Mouse (Mus musculus) hindbrain, embryonic 11.5 days (tissue): ENCODE measurements around the gene Nup188. TPM values are rescaled to one million over a fixed set of nuclear protein-coding genes. Genes with fewer than 3 reads are reported as not detected.

Experiments
- ATAC-seq: fragments of 200-750 bp; cut with Nextera tagmentation; 2 replicates; pipeline ENCODE4 v1.8.0; 2017; ENCODE audit warnings: mild to moderate bottlenecking, moderate TSS enrichment, moderate library complexity; ENCODE audit not compliant: low FRiP score
- DNase-seq: peaks from one replicate; pipeline ENCODE4 v3.0.0-alpha.2; 2015; ENCODE audit warnings: low spot score
- H3K27ac ChIP-seq: fragments of 300-500 bp; sonication (generic); 2 replicates; pipeline ENCODE4 v1.5.1; 2014; ENCODE audit warnings: mild to moderate bottlenecking, low read depth, low read length
- H3K27me3 ChIP-seq: fragments of 300-500 bp; sonication (generic); 2 replicates; pipeline ENCODE4 v1.6.1; 2014; ENCODE audit warnings: mild to moderate bottlenecking, low read length, moderate library complexity, mixed read lengths; ENCODE audit not compliant: control insufficient read depth, insufficient read depth
- H3K36me3 ChIP-seq: fragments of 300-500 bp; sonication (generic); 2 replicates; pipeline ENCODE4 v1.6.1; 2014; ENCODE audit warnings: mild to moderate bottlenecking, low read length, moderate library complexity, mixed read lengths; ENCODE audit not compliant: control insufficient read depth, insufficient read depth
- H3K4me1 ChIP-seq: fragments of 300-500 bp; sonication (generic); replicated peaks from 2 replicates; pipeline ENCODE4 v1.6.1; 2014; ENCODE audit warnings: low read length, mixed read lengths; ENCODE audit not compliant: control insufficient read depth, insufficient read depth
- H3K4me2 ChIP-seq: fragments of 300-500 bp; sonication (generic); replicated peaks from 2 replicates; pipeline ENCODE4 v1.6.1; 2014; ENCODE audit warnings: mild to moderate bottlenecking, low read depth, low read length
- H3K4me3 ChIP-seq: fragments of 300-500 bp; sonication (generic); 2 replicates; pipeline ENCODE4 v1.5.1; 2014; ENCODE audit warnings: low read depth, low read length
- H3K9ac ChIP-seq: fragments of 300-500 bp; sonication (generic); 2 replicates; pipeline ENCODE4 v1.6.1; 2014; ENCODE audit warnings: low read depth, low read length
- H3K9me3 ChIP-seq: fragments of 300-500 bp; sonication (generic); 2 replicates; pipeline ENCODE4 v1.6.1; 2016; ENCODE audit warnings: low read length; ENCODE audit not compliant: control insufficient read depth
- WGBS: fragments of 180-500 bp; shearing (Covaris S2); extraction: QIAGEN DNeasy Blood & Tissue Kit; methylation state at CpG from one replicate; pipeline ENCODE4 v1.1.7; 2014; 5-methylcytosine and 5-hydroxymethylcytosine counted together
- polyA plus RNA-seq: library from polyadenylated mRNA; unstranded; fragments of >200 nt; fragmentation: Nextera tagmentation; extraction: Ambion mirVana; gene quantifications from 2 replicates; pipeline ENCODE4 v1.2.1, GENCODE M21; 2014

Gene Nup188
- polyA plus RNA-seq: 44.5 and 49.9 TPM in 2 replicates

- no peaks in the 10 kb centered on the region for H3K36me3 ChIP-seq
- ATAC-seq: peak; percentile 91
- WGBS: under 1% methylated on average over 68 of the region's 68 CpGs
Observed at GRCm38 (mm10) chr2:30286192-30287026, at the start of gene Nup188, which contains the start of gene Dolk. TSS of gene Nup188 (plus strand) at chr2:30286397. TSS of gene Dolk (minus strand) at chr2:30286334.

GRCm38 (mm10) chr2:30236426-30237198 lies 49.6 kb upstream of the Nup188 start:
- Histone ChIP-seq H3K27ac (peak overlapping the region; percentile 70; the same call in 1 of the 2 replicates), H3K27me3 (no peaks in the 10 kb centered on the region), H3K4me1 (peaks cover 11% of the 10 kb centered on the region; the same call in 1 of the 2 replicates), H3K36me3 (0 out of 2 replicates have a peak, but pooled peaks cover 7% of the 10 kb centered on the region), H3K4me2 (peak overlapping the region; percentile 78), H3K9ac (peak overlapping the region; percentile 75), H3K4me3 (peak overlapping the region; percentile 54), H3K9me3 (no peaks in the 10 kb centered on the region)
- DNase-seq (peak; percentile 51), ATAC-seq (peak; percentile 8; the same call in 1 of the 2 replicates)
- 6% methylated on average over 18 of the region's 18 CpGs for WGBS

More at GRCm38 (mm10) chr2:30286192-30287026, at the start of gene Nup188, which contains the start of gene Dolk:
- Histone ChIP-seq H3K9me3 (no peaks in the 10 kb centered on the region), H3K4me2 (peak within 1 kb of the TSS; percentile 83), H3K4me1 (peaks cover 7% of the 10 kb centered on the region; the same call in 1 of the 2 replicates), H3K27me3 (no peaks in the 10 kb centered on the region), H3K27ac (no peak within 1 kb of the TSS), H3K4me3 (peak within 1 kb of the TSS; percentile 86), H3K9ac (peak within 1 kb of the TSS; percentile 86)
- peak; percentile 99 for DNase-seq

GRCm38 (mm10) chr2:30237199-30237880 lies 48.9 kb upstream of the Nup188 start, which contains the start of gene Lrrc8a:
TSS of gene Lrrc8a (plus strand) at chr2:30237715.
- no peaks in the 10 kb centered on the region for H3K27me3 ChIP-seq
- peak; percentile 98 for ATAC-seq
- H3K9me3 ChIP-seq: no peaks in the 10 kb centered on the region
- peak within 1 kb of the TSS; percentile 54 for H3K4me3 ChIP-seq
- peak within 1 kb of the TSS; percentile 75 for H3K9ac ChIP-seq
- DNase-seq: peak; percentile 99
- H3K4me1 ChIP-seq: peaks cover 11% of the 10 kb centered on the region; the same call in 1 of the 2 replicates
- peak within 1 kb of the TSS; percentile 86 for H3K4me2 ChIP-seq
- 0 out of 2 replicates have a peak, but pooled peaks cover 7% of the 10 kb centered on the region for H3K36me3 ChIP-seq
- H3K27ac ChIP-seq: peak within 1 kb of the TSS; percentile 86
- under 1% methylated on average over 58 of the region's 67 CpGs for WGBS

- ATAC-seq: peak; percentile 92
- H3K9me3 ChIP-seq: no peaks in the 10 kb centered on the region
- H3K4me2 ChIP-seq: peak overlapping the region; percentile 86
- DNase-seq: no peak
- H3K36me3 ChIP-seq: 0 out of 2 replicates have a peak, but pooled peaks cover 7% of the 10 kb centered on the region
- peak overlapping the region; percentile 54 for H3K4me3 ChIP-seq
- H3K9ac ChIP-seq: peak overlapping the region; percentile 71
- peak overlapping the region; percentile 86 for H3K27ac ChIP-seq
- no peaks in the 10 kb centered on the region for H3K27me3 ChIP-seq
- 0% methylated on average over 39 of the region's 42 CpGs for WGBS
- H3K4me1 ChIP-seq: peaks cover 11% of the 10 kb centered on the region; the same call in 1 of the 2 replicates
Observed at GRCm38 (mm10) chr2:30237881-30238280, 48.3 kb upstream of the Nup188 start.

- ATAC-seq (no peak), DNase-seq (no peak)
- H3K36me3 ChIP-seq: 0 out of 2 replicates have a peak, but pooled peaks cover 7% of the 10 kb centered on the region
- peak overlapping the region; percentile 71 for H3K9ac ChIP-seq
- no peak overlapping the region for H3K27ac ChIP-seq
- no peaks in the 10 kb centered on the region for H3K9me3 ChIP-seq
- H3K27me3 ChIP-seq: no peaks in the 10 kb centered on the region
- H3K4me1 ChIP-seq: peaks cover 11% of the 10 kb centered on the region; the same call in 1 of the 2 replicates
- peak overlapping the region; percentile 86 for H3K4me2 ChIP-seq
- peak overlapping the region; percentile 54 for H3K4me3 ChIP-seq
- 78% methylated on average over 3 of the region's 3 CpGs for WGBS
Observed at GRCm38 (mm10) chr2:30238906-30239465, 47.2 kb upstream of the Nup188 start.

GRCm38 (mm10) chr2:30239777-30240176 lies 46.4 kb upstream of the Nup188 start:
- no peaks in the 10 kb centered on the region for H3K9me3 ChIP-seq
- H3K27me3 ChIP-seq: no peaks in the 10 kb centered on the region
- no peak overlapping the region for H3K4me3 ChIP-seq
- DNase-seq (no peak), ATAC-seq (no peak)
- H3K9ac ChIP-seq: 0 out of 2 replicates have a peak overlapping the region, but pooled peaks have one; percentile 21
- WGBS: 92% methylated on average over 4 of the region's 4 CpGs
- H3K4me2 ChIP-seq: no peak overlapping the region
- peaks cover 11% of the 10 kb centered on the region; the same call in 1 of the 2 replicates for H3K4me1 ChIP-seq
- H3K36me3 ChIP-seq: 0 out of 2 replicates have a peak, but pooled peaks cover 7% of the 10 kb centered on the region
- no peak overlapping the region for H3K27ac ChIP-seq

GRCm38 (mm10) chr2:30240267-30240666 lies 45.9 kb upstream of the Nup188 start, which contains the start of gene Gm28035:
TSS of gene Gm28035 (plus strand) at chr2:30240567.
- Histone ChIP-seq H3K4me1 (peaks cover 11% of the 10 kb centered on the region; the same call in 1 of the 2 replicates), H3K27me3 (no peaks in the 10 kb centered on the region), H3K27ac (no peak within 1 kb of the TSS), H3K4me2 (no peak within 1 kb of the TSS), H3K36me3 (0 out of 2 replicates have a peak, but pooled peaks cover 7% of the 10 kb centered on the region), H3K9ac (0 out of 2 replicates have a peak within 1 kb of the TSS, but pooled peaks have one; percentile 21), H3K4me3 (no peak within 1 kb of the TSS), H3K9me3 (no peaks in the 10 kb centered on the region)
- ATAC-seq: no peak
- DNase-seq: no peak
- WGBS: 76% methylated on average over 2 of the region's 2 CpGs
